Mouse (Mus musculus) urinary bladder, postnatal 25 days (tissue): Measurements from ENCODE around the gene Calcr.
"Not testable (repeated sequence)": the region's sequence is repeated elsewhere in the genome, so short reads cannot be mapped to it uniquely, and the experiment has no call there.

Source experiments
- DNase-seq: peaks from one replicate; pipeline ENCODE4 v3.0.0; 2022; ENCODE audit warnings: low spot score

The Calcr gene

DNA sequence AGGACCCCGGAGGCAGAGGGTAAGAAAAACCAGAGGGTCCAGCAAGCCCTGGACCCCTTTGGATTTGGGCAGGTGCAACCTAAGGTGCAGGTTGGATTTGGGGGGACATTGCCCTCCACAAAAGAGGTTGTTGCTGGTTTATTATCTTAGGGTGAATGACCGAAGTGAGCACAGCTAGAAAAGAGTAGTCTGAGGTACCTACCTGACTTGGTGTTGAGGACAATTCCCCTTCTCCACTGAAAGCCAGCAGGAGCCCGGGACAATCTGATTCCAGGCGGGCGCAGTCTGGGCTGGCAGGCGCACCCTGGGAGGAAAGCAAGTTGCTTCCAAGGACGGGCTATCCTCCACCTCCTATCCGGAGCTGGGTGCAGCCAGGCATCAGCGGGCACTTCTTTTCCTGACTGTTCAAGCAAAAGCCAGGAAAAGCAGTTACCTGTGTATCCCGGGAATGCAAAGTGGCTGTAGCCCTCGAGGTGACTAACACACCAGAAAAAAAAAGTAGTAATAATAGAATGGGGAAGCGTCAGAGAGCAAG, at the start of gene Calcr:
TSS of gene Calcr (minus strand) at position 485 of the 535 bp plus-strand sequence.
- no peak for DNase-seq

DNA sequence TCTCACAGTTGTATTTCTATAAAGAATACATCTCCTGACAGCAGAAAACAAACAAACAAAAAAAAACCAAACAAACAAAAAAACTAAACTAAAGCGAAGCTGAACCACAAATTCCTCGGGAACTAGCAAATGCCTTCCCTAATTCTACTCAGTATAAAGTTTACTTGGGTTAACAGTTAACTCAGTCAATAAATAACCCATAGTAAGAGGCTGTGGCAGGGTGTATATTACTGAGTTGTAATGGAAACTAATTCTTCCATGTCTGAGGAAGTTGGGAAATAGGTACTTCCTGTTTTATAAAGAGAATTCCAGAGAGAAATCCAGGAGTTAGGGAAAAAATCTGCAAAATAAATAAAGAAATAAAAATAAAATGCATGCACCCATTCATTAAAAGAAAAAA, 3.0 kb upstream of the Calcr start:
- no peak for DNase-seq

DNA sequence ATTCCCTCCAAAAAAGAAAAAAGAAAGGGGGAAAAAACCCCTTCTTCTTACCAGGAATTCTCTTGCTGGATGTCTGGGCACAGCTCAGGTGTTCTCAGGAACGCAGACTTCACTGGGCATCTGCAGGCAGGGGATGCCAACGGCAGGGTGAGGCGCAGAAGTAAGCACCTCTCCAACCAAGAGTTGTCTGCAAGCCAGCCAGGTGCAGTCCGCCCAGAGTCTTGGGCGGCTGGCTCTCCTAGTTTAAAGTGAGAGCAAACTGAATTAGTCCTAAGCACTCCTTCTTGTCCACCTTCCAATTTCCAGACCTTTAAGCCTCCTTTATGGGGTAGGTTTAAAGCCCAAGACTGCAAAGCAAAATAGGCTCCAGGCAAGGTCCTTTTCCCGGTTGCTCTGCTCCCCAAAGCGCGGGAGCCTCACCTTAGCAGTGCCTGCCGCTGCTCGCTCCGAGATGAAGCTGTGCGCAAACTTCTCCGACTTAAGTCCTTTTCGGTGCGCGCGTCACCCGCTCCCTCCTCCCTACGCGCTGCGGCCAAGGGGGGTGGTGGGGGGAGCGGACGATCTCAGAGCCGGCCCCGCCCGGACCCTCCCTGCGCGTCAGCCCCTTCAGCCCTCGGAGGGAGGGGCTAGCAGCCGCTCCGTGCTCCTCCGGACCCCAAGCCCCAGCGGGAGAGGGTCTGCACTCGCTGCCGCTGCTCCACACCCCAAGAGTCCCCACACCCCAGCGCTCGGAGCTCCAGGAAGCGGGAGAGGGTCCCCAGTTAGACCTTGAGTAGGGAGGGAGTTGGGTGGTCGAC, 1.1 kb downstream of the Calcr start:
- no peak for DNase-seq

DNA sequence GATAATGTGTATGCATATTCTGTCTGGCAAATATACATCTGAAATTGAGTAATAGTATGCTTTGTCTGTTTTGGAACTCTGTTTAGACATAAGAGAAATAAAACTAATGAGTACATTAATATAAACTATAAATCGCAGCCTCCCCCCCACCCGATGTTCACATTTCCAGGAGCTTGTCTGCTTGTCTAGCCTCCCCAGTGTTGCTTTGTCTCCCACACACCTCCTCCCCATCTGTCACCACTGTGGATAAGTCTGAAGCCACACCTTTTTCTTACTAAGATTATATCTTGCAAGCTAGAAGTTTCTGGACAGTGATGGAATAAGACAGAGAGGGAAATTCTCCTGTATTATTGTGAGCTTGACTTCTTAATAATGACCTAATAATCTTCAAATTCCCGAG, 12.9 kb downstream of the Calcr start:
- no peak for DNase-seq

DNA sequence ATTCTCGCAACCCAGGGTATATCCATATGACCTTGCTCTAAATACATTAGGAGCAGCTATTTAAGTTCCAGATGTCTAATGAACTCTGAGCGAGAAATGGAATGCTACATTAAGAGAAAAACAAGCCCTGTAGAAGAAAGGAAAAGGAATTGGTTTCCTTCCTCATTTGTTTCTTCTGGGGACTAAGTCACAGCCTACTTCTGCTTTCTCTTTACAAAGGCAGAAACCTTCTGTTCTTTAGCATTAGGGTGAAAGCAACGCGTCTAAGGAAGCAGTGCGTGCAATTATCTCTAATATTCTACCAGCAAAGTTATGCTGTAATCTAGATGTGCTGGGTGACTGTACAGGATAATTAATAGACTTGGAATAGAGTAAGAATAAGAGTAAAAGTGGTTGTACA, 14.9 kb downstream of the Calcr start:
- DNase-seq = no peak

DNA sequence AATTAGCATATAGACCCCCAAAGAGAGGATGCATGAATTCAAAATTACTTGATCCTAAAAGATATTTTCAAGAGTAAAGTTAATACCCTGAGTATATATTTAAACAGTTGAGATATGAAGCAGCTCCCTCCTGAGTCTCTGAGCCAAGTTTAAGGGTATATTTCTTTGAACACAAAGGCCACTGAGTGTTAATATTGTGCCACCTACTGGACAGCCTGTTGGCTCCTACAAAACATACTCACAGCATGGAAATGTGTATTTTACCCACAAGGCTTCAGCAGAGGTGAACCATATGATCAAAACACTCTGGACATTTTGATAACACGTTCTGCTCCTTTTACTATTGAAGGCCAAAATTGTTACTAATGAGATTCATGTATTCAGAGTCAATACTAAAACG, 19.0 kb downstream of the Calcr start:
- DNase-seq = no peak

DNA sequence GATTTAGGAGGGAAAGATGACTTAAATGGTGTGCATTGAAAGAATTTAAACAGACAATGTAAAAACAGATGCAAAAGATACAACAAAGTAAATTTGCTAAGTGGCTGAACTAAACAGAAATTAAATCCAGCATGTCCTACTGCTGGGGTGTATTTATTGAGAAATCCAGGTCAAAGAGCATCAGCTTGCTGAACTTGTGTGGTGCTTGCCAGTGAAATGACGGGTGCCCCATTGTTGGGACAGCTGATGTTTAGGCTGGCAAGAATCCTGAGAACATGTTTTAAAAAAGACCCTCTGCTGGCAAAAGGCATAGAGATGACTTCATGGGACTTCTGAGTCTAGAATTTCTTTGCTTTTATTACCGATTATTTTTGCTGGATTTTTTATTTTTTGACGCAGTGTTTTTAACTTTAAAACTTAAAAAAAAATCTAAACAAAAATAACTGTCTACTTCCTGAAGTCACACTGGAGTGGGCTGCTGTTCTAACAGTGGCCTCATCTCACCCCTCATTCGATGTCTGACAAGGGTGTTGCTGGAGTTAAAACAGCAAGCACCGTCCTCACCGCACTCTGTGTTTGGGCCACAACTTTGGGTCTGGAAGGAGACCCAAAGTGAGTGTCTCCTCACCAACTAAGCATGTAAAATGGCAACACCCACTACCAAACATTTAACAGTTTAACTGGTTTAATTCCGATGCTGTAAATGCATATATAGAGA, 22.4 kb downstream of the Calcr start:
- no peak for DNase-seq

DNA sequence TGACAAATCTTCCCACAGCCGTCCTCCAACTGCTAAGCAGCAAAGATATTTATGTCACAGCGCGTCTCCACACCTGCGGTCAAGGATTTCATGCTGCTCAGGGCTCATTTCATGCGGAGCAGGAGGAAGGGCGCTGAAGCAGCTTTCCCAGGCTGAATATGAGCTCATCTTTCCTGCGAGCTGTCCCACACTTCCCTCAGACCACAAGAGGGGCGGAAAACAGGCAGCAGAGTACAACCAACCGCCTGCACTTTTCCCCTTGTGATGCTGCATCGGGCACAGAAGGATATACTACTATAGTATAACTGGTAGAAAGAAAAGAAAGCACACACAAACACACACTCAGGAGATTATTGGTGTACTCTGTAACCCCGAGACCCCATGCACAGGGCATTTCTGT, 23.2 kb downstream of the Calcr start:
- DNase-seq = no peak

DNA sequence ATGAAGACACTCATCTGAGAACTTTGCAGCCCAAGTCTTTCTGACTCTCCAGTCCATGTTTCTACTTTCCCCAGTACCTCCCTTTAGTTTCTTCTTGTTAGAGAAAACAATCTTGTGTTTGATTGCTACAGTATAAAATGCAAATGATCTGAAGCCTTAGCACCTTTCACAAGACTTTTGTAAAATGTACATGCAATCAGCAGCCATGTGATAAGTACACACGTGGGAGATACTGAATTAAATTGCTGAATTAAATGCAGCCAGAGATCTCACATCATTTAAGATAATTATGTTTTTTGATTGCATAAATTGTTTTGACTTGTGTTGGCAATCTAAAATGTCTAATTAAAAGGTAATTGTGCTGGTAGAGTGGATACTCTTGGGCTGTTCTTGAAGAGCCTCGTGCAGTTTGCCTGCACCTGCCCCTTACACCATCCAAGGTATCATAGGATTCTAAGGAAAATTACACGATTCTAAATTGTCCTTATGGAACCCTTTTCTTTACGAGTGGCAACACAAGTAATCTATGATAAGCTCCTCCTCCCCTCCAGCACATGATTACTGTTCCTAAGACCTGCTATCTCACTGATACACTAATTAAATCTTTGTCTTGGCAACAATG, 34.2 kb downstream of the Calcr start:
- no peak for DNase-seq

DNA sequence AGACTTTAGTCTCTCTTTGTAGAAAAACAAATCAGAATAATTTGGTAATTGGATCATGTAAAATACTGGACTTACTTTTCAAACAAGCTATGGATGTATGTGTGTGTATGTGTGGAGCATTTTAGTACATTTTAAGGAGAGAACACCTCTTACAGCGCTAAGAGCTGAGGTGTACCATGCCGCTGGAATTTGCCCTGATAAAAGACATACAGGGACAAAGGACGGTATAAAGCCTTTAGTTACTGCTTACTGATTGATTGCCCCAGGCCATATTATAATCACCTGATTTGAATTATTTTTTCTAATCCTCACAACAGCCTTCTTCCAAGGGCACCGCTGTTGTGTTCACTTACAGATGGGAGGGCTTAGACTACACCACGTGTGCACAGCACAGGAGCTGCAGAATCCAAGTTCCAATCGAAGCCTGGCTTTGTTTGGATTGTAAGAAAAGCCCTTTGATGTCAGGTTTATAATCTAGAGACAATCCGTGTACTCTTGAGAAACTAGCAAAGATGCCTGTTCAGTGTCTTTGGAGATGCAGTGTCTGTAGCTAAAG, 76.3 kb downstream of the Calcr start:
- DNase-seq = no peak

DNA sequence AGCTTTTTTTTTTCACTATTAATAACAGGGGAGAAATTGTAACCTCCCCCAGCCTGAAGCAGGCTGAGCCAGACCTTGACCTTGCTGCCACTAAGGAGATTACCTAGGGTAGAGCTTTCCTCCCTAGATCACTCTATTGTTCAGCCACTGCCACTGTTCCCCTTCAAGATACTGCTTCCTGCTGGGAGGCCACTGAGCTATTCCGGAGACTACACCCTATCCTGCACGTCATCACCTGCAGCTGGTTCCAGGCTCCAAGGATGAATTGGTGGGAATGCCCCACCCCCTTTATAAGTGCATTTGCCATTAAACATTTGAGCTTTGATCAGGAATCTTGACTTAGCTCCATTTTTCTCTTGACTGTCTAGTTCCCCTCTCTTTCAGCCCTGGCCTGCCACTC, 86.2 kb downstream of the Calcr start:
- not testable (repeated sequence) for DNase-seq

DNA sequence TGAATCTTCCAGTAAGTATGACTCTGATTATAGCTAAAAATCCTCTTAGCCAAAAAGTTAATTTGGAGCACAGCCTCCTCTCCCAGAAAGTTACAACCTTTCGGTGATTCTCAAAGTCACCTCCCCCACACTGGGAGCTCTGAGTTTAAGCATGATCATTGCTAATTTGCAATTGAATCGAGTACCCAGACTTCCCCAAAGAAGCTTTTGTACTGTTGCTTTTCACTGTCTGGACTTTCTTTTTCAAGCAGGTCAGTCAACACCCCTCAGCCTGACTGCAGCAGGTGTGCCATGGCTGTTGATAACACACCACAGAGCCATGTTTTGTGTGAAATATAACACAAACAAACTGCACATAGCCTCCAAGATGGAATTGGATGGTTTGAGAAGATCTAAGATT, 86.7 kb downstream of the Calcr start:
- DNase-seq = no peak

DNA sequence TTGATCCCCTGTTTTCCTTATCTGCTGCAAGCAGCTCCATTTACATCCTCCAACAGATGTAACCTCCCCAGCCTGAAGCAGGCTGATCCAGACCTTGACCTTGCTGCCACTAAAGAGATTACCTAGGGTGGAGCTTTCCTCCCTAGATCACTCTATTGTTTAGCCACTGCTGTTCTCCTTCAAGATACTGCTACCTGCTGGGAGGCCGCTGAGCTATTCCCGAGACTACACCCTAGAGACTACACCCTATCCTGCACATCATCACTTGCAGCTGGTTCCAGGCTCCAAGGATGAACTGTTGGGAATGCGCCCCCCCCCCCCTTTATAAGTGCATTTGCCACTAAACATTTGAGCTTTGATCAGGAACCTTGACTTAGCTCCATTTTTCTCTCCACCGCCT, 92.6 kb downstream of the Calcr start:
- not testable (repeated sequence) for DNase-seq

DNA sequence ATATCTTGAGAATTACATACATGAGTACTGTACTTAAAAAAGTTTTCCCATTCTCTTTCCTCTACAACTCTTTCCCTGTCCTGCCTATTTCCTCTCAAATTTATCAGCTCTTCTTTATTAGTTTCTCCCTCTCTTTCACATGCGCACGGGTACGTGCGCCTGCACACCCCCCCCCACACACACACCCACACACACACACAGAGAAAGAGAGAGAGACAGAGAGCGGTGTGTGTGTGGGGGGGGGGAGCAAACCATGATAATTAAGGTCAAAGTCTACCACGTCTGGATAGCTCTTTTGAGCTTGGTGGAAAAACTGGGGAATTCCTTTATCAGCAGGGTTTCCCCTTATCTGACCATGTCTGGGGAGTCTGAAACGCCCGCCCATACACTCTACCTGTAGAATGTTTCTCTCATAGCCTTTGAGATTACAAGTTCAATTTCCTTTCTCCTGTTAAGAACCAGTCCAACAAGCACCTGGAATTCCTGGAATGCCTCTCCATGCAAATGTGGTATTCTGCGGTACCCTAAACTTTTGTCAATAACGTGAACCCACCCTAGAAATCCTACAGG, 100.3 kb downstream of the Calcr start:
- DNase-seq = no peak

DNA sequence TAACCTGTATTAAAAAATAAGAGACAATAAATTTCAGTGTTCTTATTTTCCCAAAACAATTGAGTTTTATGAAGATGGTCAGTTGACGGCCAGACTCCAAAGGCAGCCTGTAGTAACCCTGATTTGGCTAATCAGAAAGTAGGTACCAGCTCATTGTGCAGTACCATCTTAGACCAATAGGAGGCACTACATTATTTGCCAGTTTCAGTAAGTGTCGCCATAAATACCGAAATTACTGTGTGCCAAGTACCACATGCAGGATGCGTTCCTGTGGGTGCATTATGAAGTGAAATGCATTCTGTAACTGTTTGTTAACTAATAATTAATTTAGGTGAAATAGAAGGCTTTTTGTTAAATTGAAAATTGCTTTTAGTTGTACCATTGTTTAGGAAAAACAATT, 106.1 kb downstream of the Calcr start:
- DNase-seq = no peak
